Mouse (Mus musculus): ENCODE data around the gene Pex16. TPM values are rescaled to one million over a fixed set of nuclear protein-coding genes. Genes with fewer than 3 reads are reported as not detected.

Pex16 gene
- polyA plus RNA-seq, 1 experiment from 2014 or later: 29.5 TPM

GRCm38 (mm10) chr2:92353402-92353801, 21.1 kb upstream of the Pex16 start:
- 78% methylated on average over 5 of the region's 5 CpGs for WGBS
- Histone ChIP-seq H3K36me3 (peaks cover 73% of the 10 kb centered on the region), H3K4me1 (peaks cover 19% of the 10 kb centered on the region), H3K4me2 (no peak overlapping the region), H3K4me3 (replicated peaks) (no peak overlapping the region), H3K27me3 (no peaks in the 10 kb centered on the region), H3K27ac (no peak overlapping the region), H3K9ac (no peak overlapping the region), H3K9me3 (replicated peaks) (no peaks in the 10 kb centered on the region)
- no peak for ATAC-seq (replicated peaks; ENCODE audit: low FRiP score)

DNA sequence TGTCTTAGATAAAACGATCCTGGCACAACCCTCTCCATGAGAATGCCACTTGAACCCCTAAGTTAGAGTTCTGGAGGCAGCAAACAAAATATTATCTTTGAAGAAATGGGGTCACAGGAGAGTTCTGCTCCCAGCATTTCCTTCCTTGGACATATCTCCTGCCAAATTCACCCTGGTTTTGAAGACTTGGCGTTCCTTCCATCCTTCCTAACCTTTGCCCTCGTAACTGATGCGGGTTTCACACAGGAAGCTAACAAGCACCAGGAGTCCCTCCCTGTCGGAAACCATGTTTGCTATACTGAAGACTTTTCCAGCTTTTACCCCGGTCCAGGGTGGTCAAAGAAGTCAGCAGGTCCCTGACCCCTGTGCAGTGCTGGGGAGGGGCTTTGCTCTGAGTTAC, 20.3 kb upstream of the Pex16 start:
- Histone ChIP-seq H3K4me1 (peaks cover 18% of the 10 kb centered on the region), H3K9me3 (replicated peaks) (no peaks in the 10 kb centered on the region), H3K36me3 (peaks cover 73% of the 10 kb centered on the region), H3K4me3 (replicated peaks) (no peak overlapping the region), H3K9ac (no peak overlapping the region), H3K27ac (no peak overlapping the region), H3K27me3 (no peaks in the 10 kb centered on the region), H3K4me2 (no peak overlapping the region)
- ATAC-seq (replicated peaks; ENCODE audit: low FRiP score): no peak
- WGBS: 42% methylated on average over 6 of the region's 6 CpGs

GRCm38 (mm10) chr2:92359301-92359700, 15.2 kb upstream of the Pex16 start:
- ATAC-seq (replicated peaks; ENCODE audit: low FRiP score): no peak
- Histone ChIP-seq H3K4me2 (no peak overlapping the region), H3K9ac (no peak overlapping the region), H3K4me1 (peaks cover 12% of the 10 kb centered on the region), H3K9me3 (replicated peaks) (no peaks in the 10 kb centered on the region), H3K27ac (no peak overlapping the region), H3K4me3 (replicated peaks) (no peak overlapping the region), H3K36me3 (peaks cover 81% of the 10 kb centered on the region), H3K27me3 (no peaks in the 10 kb centered on the region)
- 97% methylated on average over 2 of the region's 2 CpGs for WGBS

- H3K4me2 ChIP-seq: peak overlapping the region; percentile 10; the same call in 1 of the 2 replicates
- H3K27ac ChIP-seq: peak overlapping the region; percentile 67
- no peak overlapping the region for H3K9ac ChIP-seq
- H3K4me1 ChIP-seq: peaks cover 12% of the 10 kb centered on the region
- H3K4me3 ChIP-seq (replicated peaks): no peak overlapping the region
- no peaks in the 10 kb centered on the region for H3K9me3 ChIP-seq (replicated peaks)
- no peaks in the 10 kb centered on the region for H3K27me3 ChIP-seq
- ATAC-seq (replicated peaks; ENCODE audit: low FRiP score): peak; percentile 43
- H3K36me3 ChIP-seq: peaks cover 81% of the 10 kb centered on the region
- WGBS: 45% methylated on average over 25 of the region's 25 CpGs
These were observed 14.2 kb upstream of the Pex16 start for GRCm38 (mm10) chr2:92360186-92360823.

DNA sequence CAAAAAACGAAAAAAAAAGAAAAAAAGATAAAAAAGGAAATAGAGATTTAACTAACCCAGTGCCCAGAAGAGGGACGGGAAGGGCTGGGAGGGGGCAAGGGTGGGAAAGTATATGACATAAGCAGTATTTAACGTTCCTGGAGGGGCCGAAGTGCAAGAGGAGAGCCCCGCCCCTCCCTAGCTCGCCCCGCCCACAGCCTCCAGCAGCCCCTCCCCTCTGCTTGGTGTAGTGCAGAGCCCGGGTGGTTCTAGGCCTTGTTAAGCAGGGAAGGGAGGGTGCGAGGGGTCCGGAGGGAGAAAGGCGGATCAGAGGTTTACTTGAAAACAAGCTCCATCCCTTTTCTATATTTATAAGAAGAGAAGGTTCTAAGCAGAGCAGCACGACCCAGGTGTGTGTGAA, 13.6 kb upstream of the Pex16 start:
- Histone ChIP-seq H3K4me1 (peaks cover 12% of the 10 kb centered on the region), H3K4me3 (replicated peaks) (no peak overlapping the region), H3K9me3 (replicated peaks) (no peaks in the 10 kb centered on the region), H3K9ac (no peak overlapping the region), H3K36me3 (peaks cover 82% of the 10 kb centered on the region), H3K27ac (peak overlapping the region; percentile 67), H3K4me2 (peak overlapping the region; percentile 10; the same call in 1 of the 2 replicates), H3K27me3 (no peaks in the 10 kb centered on the region)
- ATAC-seq (replicated peaks; ENCODE audit: low FRiP score): peak; percentile 63
- 26% methylated on average over 12 of the region's 12 CpGs for WGBS

- Histone ChIP-seq H3K9ac (no peak overlapping the region), H3K4me1 (peaks cover 12% of the 10 kb centered on the region), H3K9me3 (replicated peaks) (no peaks in the 10 kb centered on the region), H3K4me2 (no peak overlapping the region), H3K27me3 (no peaks in the 10 kb centered on the region), H3K36me3 (peaks cover 81% of the 10 kb centered on the region), H3K27ac (no peak overlapping the region), H3K4me3 (replicated peaks) (no peak overlapping the region)
- 79% methylated on average over 8 of the region's 8 CpGs for WGBS
- no peak for ATAC-seq (replicated peaks; ENCODE audit: low FRiP score)
These were observed 12.7 kb upstream of the Pex16 start for GRCm38 (mm10) chr2:92361795-92362194.

DNA sequence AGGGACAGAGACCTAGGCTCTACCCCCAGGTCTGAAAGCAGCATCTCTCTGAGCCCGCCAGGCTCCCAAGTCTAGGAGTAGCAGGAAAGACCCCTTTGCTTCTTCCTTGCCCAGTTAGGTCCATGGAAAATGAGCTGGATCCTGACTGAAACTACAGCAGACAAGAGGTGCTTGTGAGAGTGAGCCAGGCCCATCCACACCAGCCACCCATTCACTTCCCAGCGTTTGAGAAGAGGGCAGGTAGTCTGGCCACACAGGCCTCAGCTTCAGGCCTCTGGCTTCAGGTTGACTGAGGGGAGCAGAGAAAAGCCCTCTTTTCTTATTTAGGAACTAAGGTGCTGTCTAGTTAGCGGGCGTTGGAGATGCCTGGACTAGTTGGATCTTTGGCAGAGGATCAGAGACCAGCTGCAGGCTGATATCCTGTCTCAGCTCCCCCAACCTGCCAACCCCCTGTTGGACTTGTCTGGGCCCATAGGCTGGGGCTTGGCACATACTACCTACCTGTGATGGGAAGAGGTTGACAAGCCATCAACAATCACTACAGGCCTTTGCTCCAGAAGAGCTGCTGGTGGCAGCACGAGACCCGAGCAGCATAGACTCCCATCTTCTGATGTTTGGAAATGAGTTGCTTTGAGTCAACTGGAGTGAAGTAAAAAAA, 11.8 kb upstream of the Pex16 start:
- WGBS: 96% methylated on average over 6 of the region's 6 CpGs
- peaks cover 72% of the 10 kb centered on the region for H3K36me3 ChIP-seq
- H3K27me3 ChIP-seq: no peaks in the 10 kb centered on the region

GRCm38 (mm10) chr2:92364086-92364485, 10.4 kb upstream of the Pex16 start:
- Histone ChIP-seq H3K27ac (no peak overlapping the region), H3K27me3 (peaks cover under 1% of the 10 kb centered on the region; the same call in 1 of the 2 replicates), H3K36me3 (peaks cover 58% of the 10 kb centered on the region), H3K4me3 (replicated peaks) (no peak overlapping the region), H3K4me2 (no peak overlapping the region), H3K4me1 (peaks cover 25% of the 10 kb centered on the region), H3K9ac (no peak overlapping the region), H3K9me3 (replicated peaks) (no peaks in the 10 kb centered on the region)
- WGBS: 86% methylated on average over 4 of the region's 4 CpGs
- ATAC-seq (replicated peaks; ENCODE audit: low FRiP score): no peak

More for the DNA sequence above, 11.8 kb upstream of the Pex16 start:
- H3K9me3 ChIP-seq (replicated peaks): no peaks in the 10 kb centered on the region
- H3K27ac ChIP-seq: no peak overlapping the region
- H3K9ac ChIP-seq: no peak overlapping the region
- ATAC-seq (replicated peaks; ENCODE audit: low FRiP score): no peak
- H3K4me1 ChIP-seq: peaks cover 18% of the 10 kb centered on the region
- H3K4me3 ChIP-seq (replicated peaks): no peak overlapping the region
- H3K4me2 ChIP-seq: no peak overlapping the region

GRCm38 (mm10) chr2:92365568-92365967, 8.9 kb upstream of the Pex16 start:
- Histone ChIP-seq H3K4me3 (replicated peaks) (no peak overlapping the region), H3K36me3 (peaks cover 43% of the 10 kb centered on the region), H3K27me3 (peaks cover 15% of the 10 kb centered on the region; the same call in 1 of the 2 replicates), H3K27ac (no peak overlapping the region), H3K4me1 (peaks cover 33% of the 10 kb centered on the region), H3K9ac (no peak overlapping the region), H3K9me3 (replicated peaks) (no peaks in the 10 kb centered on the region), H3K4me2 (no peak overlapping the region)
- 92% methylated on average over 10 of the region's 10 CpGs for WGBS
- ATAC-seq (replicated peaks; ENCODE audit: low FRiP score): no peak

GRCm38 (mm10) chr2:92367383-92368029, 7.0 kb upstream of the Pex16 start:
- WGBS: 28% methylated on average over 20 of the region's 20 CpGs
- Histone ChIP-seq H3K9ac (no peak overlapping the region), H3K4me1 (peaks cover 47% of the 10 kb centered on the region), H3K4me2 (0 out of 2 replicates have a peak overlapping the region, but pooled peaks have one; percentile 1), H3K27ac (0 out of 2 replicates have a peak overlapping the region, but pooled peaks have one; percentile 25), H3K36me3 (peaks cover 34% of the 10 kb centered on the region), H3K4me3 (replicated peaks) (no peak overlapping the region), H3K27me3 (peaks cover 31% of the 10 kb centered on the region), H3K9me3 (replicated peaks) (no peaks in the 10 kb centered on the region)
- no peak for ATAC-seq (replicated peaks; ENCODE audit: low FRiP score)

- Histone ChIP-seq H3K27me3 (peaks cover 32% of the 10 kb centered on the region), H3K4me3 (replicated peaks) (peak overlapping the region; percentile 56), H3K36me3 (peaks cover 13% of the 10 kb centered on the region), H3K4me1 (peaks cover 69% of the 10 kb centered on the region), H3K9me3 (replicated peaks) (no peaks in the 10 kb centered on the region), H3K27ac (peak overlapping the region; percentile 97), H3K9ac (peak overlapping the region; percentile 49), H3K4me2 (peak overlapping the region; percentile 75)
- WGBS: 12% methylated on average over 18 of the region's 19 CpGs
- no peak for ATAC-seq (replicated peaks; ENCODE audit: low FRiP score)
These were observed 4.1 kb upstream of the Pex16 start for GRCm38 (mm10) chr2:92370375-92370774.

Data from kidney, embryonic 15.5 days (tissue).